Mouse (Mus musculus): ENCODE measurements around the gene C1qtnf5.

The C1qtnf5 gene

GRCm38 (mm10) chr9:44078955-44079756, 27.9 kb upstream of the C1qtnf5 start:
- peak in 1 of 2 experiments; percentile 12 for DNase-seq (ENCODE audit: low spot score in 2 of 2)

- DNase-seq (ENCODE audit: low spot score in 2 of 2): peak in 1 of 2 experiments; percentile 5
These were observed 26.9 kb upstream of the C1qtnf5 start for GRCm38 (mm10) chr9:44079997-44080780.

GRCm38 (mm10) chr9:44080953-44081352, 26.1 kb upstream of the C1qtnf5 start:
- DNase-seq (ENCODE audit: low spot score in 2 of 2): peak in 1 of 2 experiments; percentile 11

- DNase-seq (ENCODE audit: low spot score in 2 of 2): no peak
These were observed 25.5 kb upstream of the C1qtnf5 start for GRCm38 (mm10) chr9:44081581-44081980.

DNA sequence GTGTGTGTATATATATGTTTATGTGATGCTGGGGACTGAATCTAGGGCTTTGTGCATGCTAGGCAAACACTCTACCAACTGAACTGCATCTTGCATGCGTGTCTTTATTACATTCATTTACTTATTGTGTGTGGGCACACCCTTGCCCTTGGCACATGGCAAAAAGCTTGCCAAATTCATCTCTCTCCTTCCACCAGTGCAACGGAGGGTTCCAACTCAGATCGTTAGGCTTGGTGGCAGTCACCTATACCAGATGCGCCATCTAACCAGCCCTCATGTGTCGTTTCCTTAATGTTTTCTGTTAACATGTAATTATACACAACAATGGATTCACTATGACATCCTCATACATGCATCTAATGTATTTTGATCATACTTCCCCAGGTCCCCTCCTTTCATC, 24.8 kb upstream of the C1qtnf5 start:
- no peak for DNase-seq (ENCODE audit: low spot score in 2 of 2)

DNA sequence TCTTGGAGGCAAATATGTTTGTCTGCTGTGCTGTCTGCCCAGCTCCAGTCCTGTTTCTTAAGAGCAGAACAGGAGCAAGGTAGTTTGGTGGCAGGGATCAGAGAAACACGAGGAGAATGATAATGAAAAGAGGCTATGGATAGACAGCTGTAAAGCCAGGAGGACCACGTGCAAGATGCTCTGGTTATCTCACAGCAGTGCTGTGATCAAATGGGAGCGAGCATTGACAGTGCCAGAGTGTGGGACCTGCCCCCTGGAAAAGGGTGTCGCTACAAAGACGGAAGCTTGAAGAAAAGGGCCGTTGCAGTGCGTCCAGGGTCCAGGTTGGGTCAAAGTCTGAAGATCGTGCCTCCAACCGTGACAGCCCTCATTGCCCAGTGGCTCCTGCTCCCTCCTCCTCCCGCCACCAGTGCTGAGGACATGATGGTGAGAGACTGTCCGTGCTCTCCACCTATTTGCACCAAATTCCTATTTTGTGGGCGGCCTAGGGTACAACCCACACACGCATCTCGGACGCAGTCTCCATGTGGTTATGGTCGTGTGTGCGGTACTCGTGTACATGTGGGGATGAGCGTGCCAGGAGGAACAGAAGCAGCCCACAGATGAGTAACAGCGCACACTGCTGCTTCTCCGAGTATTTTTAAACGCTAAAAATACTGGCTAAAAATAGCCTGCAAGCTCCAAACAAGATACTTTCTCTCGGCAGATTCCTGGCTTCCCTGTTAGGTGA, 23.5 kb upstream of the C1qtnf5 start:
- peak; percentile 58 to 73 for DNase-seq (ENCODE audit: low spot score in 2 of 2)

GRCm38 (mm10) chr9:44084236-44084635, 22.8 kb upstream of the C1qtnf5 start:
- no peak for DNase-seq (ENCODE audit: low spot score in 2 of 2)

DNA sequence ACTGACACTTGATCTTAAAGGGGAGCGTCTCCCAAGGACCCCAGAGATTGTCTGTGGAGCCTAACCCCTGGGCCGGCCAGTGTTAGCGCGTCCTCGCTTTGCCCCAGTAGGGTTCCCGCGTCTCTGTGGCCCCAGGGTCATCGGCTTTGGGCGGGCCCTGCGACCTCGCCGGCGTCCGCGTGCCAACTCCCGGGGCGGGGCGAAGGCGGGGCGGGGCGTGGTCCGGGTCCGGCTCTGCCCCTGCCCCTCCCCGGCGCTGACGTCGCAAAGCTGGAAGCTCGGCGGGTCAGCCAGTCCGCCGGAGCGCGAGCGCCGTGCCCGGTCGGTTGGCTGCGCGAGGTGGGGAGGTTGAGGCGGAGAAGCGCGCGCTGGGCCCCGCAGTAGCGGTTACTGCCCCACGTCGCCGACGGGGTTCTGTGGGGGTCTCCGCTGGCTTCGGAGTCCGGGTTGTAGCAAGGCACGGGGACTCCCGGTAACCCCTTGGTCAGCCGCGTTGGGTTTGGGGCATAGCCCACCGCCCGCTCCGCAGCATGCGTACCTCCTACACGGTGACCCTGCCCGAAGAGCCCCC, 22.3 kb upstream of the C1qtnf5 start:
- peak; percentile 78 to 85 for DNase-seq (ENCODE audit: low spot score in 2 of 2)

GRCm38 (mm10) chr9:44085276-44085675, 21.8 kb upstream of the C1qtnf5 start:
- DNase-seq (ENCODE audit: low spot score in 2 of 2): no peak

GRCm38 (mm10) chr9:44085741-44086665, 21.0 kb upstream of the C1qtnf5 start:
- peak; percentile 58 to 67 for DNase-seq (ENCODE audit: low spot score in 2 of 2)

DNA sequence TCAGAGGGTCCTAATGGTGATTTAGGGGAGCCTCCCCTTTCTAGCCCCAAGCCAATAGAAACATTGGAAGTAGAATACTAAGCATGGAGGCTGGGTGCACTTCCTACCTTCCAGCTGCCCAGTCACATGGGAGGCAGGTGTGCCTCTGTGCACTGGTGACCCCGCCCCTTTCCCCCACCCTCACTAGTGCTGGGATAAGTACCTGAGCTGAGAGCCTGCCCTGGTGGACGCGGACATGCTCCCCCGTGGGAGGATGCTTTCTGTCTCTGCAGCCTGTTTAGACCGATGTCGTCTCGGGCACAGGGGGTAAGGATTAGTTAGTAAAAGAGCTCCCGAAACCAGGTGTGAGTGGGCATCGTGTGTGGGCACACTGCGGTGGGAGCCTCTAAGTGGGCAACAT, 20.1 kb upstream of the C1qtnf5 start:
- DNase-seq (ENCODE audit: low spot score in 2 of 2): no peak

DNA sequence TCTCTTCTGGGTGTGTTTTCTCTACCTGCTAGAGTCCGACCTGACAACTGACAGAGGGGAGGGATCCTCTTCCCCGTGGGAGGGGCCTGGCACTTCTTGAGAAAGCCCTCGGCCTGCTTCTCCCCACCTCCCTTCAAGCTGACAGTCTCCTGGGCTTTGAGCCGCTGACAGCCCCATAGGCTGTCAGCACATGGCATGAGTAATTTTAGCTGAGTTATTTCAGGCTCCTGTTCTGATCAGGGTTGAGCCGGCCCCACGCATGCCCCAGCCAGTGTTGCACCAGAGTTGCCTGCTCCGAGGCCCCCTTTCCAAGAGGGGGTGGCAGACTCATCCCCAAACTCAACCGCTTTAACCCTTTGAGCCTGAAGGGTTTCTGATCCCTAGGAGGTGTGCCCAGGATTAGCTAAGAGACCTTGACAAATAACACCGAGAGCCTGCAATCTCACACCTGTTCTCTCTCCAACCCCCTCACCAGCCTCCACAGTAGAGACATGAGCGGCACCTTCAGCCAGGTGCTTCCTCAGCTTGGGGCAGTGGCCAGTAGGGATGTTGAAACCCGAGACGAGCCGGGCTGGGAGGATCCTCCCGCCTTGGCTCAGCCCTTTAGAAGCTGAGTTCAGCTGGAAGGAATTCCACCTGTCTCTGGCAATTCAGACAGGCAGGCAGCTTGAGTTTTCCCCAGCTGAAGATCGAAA, 19.1 kb upstream of the C1qtnf5 start:
- peak; percentile 47 to 66 for DNase-seq (ENCODE audit: low spot score in 2 of 2)

GRCm38 (mm10) chr9:44088877-44089608, 18.0 kb upstream of the C1qtnf5 start:
- DNase-seq (ENCODE audit: low spot score in 2 of 2): no peak

DNA sequence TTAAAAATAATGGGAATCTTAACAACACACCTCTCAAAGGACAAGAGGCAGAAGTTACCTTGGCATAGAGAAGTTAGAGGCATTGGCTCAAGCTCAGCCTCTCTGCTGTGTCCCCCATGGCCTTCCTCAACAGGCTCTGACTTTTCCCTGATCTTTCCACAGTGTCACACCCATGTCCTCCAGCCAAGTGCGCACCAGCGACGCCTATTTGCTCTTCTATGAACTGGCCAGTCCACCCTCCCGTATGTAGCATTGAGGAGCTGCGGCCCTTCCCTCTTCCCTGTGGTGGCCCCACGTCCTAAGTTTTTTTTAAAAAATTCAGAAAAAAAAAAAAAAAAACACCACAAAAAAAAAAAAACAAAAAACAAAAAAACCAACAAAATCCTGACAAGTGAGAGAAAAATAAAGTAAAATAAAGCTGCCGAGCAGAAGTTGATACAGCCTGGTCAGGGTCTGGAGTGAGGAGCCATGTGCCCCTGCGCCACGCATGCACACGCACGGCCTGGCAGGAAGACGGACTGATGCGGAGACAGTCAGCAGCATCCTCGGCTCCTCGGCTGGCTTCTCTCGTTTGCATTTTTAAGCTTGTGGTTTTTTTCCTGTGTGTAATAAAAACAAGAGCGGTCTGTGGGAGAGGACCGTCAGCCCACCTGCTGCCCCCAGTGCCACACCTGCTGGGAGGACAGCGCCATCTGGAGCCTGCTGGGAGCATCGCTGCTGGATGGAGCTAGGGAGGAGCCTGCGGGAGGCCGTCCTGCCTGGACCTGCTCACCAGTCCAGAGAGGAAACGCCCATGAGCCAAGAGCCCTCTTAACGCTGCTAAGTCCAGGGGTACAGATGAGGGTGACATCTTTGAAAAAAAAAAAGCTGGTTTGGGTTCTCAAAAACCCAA, 13.2 kb upstream of the C1qtnf5 start:
- DNase-seq (ENCODE audit: low spot score in 2 of 2): peak; percentile 65 to 73

DNA sequence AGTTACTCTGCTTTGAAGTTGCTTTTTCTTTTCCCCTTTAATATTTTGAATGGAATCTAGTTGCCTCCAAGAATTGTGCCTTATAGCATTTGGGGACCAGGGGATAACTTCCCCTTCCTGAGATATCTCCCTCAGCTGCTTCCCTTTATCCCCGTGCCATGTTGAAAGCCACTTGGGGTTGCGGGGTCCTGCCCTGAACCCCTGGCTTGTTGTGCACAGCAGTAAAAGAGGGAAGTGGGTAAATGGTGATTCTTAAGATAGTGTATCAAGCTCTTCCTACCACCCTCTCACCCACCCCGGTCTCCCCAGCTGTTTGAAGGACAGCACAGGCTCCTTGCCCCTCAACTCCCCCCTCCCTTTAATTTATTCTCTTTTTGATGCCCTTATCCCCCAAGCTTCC, 12.3 kb upstream of the C1qtnf5 start:
- no peak for DNase-seq (ENCODE audit: low spot score in 2 of 2)

- DNase-seq (ENCODE audit: low spot score in 2 of 2): no peak
These were observed 11.3 kb upstream of the C1qtnf5 start for GRCm38 (mm10) chr9:44095781-44096180.

DNA sequence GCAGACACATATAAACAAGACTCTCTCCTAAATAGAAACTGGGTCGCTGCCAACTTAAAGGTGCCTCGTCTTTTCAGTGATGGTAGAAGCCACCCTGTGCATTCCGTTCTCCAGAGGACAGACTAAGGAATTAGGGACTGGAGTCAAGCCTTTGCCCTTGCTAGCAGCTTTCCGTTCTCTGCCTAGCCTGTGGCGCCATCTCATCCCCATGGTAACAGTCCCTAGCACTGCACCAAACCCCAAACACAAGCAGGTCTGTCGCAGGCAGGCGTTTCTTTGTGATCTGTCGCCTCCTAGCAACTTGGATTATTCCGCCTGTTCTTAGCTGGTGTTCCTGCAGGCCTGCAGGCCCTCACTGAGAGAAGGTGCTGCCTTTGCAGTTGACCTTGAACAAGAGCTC, 10.5 kb upstream of the C1qtnf5 start:
- no peak for DNase-seq (ENCODE audit: low spot score in 2 of 2)

- DNase-seq (ENCODE audit: low spot score in 2 of 2): no peak
These were observed 5.6 kb upstream of the C1qtnf5 start, which contains the start of gene Mfrp for GRCm38 (mm10) chr9:44101490-44101889. Gene Mfrp (plus strand): TSS chr9:44101729.
